Mouse (Mus musculus) embryonic facial prominence, embryonic 13.5 days (tissue): ENCODE measurements at regions not wholly inside any gene's neighbourhood (a gene's known extent, or its start where the extent isn't known, plus 50 kb on each side); places are given as distances from the start of the nearest gene placed in this dataset.
A peak's percentile ranks its signal among the peaks of the same experiment; 100 is the strongest.

Experiments used
- ATAC-seq: fragments of 200-750 bp; cut with Nextera tagmentation; 2 replicates; pipeline ENCODE4 v1.8.0; 2017; ENCODE audit warnings: low read depth; ENCODE audit not compliant: insufficient number of reproducible peaks, insufficient read depth, low FRiP score, low TSS enrichment
- H3K27ac ChIP-seq: fragments of 300-500 bp; sonication (generic); 2 replicates; pipeline ENCODE4 v1.5.1; 2015; ENCODE audit warnings: moderate library complexity, mild to moderate bottlenecking, inconsistent platforms
- H3K27me3 ChIP-seq: fragments of 300-500 bp; sonication (generic); 2 replicates; pipeline ENCODE4 v1.6.1; 2015; ENCODE audit warnings: mild to moderate bottlenecking, inconsistent platforms
- H3K36me3 ChIP-seq: fragments of 300-500 bp; sonication (generic); 2 replicates; pipeline ENCODE4 v1.6.1; 2015; ENCODE audit warnings: mild to moderate bottlenecking, inconsistent platforms
- H3K4me1 ChIP-seq: fragments of 300-500 bp; sonication (generic); 2 replicates; pipeline ENCODE4 v1.6.1; 2015; ENCODE audit warnings: inconsistent platforms
- H3K4me2 ChIP-seq: fragments of 300-500 bp; sonication (generic); 2 replicates; pipeline ENCODE4 v1.6.1; 2015; ENCODE audit warnings: moderate library complexity, mild to moderate bottlenecking, inconsistent platforms
- H3K4me3 ChIP-seq: fragments of 300-500 bp; sonication (generic); 2 replicates; pipeline ENCODE4 v1.5.1; 2015; ENCODE audit warnings: mild to moderate bottlenecking, inconsistent platforms
- H3K9ac ChIP-seq: fragments of 300-500 bp; sonication (generic); 2 replicates; pipeline ENCODE4 v1.6.1; 2015; ENCODE audit warnings: mild to moderate bottlenecking, inconsistent platforms
- H3K9me3 ChIP-seq: fragments of 300-500 bp; sonication (generic); 2 replicates; pipeline ENCODE4 v1.6.1; 2016; ENCODE audit warnings: inconsistent platforms
- WGBS: fragments of 180-500 bp; shearing (Covaris S2); methylation state at CpG from one replicate; pipeline ENCODE4 v1.1.7; 2015; ENCODE audit warnings: mixed read lengths; 5-methylcytosine and 5-hydroxymethylcytosine counted together

DNA sequence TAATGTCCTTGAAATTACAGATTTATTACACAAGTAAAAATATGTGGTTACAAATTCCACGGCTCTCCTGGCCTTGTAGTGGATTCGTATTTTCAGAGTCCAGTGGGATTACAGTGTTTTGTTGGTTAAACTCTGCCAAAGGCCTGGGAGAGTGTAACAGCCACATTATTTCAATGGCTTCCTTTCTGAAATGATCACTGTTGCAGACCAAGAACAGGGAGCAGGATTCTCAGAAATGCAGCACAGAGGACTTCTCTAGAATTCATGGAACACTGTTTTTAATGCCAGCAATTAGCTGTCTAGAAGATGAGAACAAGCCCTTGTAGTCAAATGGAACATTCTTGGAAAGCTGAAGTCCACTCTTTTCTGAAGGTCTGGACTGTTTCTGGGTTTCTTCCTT is 505.8 kb upstream of the Adgrl2 start:
- H3K36me3 ChIP-seq: no peaks in the 10 kb centered on the region
- peaks cover 13% of the 10 kb centered on the region for H3K4me1 ChIP-seq
- H3K9me3 ChIP-seq: no peaks in the 10 kb centered on the region
- 34% methylated on average over 2 of the region's 2 CpGs for WGBS
- H3K4me2 ChIP-seq: peak overlapping the region; percentile 50
- ATAC-seq: no peak
- no peaks in the 10 kb centered on the region for H3K27me3 ChIP-seq
- H3K4me3 ChIP-seq: no peak overlapping the region
- H3K9ac ChIP-seq: no peak overlapping the region
- peak overlapping the region; percentile 55 for H3K27ac ChIP-seq

DNA sequence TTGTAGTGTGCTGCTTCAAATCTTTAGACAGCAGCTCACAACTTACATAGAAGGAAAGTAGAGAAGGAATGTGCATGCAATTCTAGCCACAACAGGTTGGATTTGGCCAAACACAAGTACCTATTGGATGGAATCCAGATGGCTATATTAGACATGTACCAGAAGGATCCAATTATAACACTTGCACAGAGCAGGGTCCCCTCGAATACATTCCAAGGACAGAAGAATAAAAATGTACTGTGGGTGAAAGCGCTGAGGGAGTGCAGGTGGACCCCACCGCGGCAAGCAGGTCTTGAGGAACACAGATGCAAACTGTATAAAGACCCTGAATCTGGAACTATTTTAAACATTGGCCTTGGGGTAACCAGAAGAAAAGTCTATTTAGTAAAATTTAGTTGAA is 497.8 kb upstream of the Adgrl2 start:
- H3K9ac ChIP-seq: no peak overlapping the region
- no peak overlapping the region for H3K27ac ChIP-seq
- H3K9me3 ChIP-seq: no peaks in the 10 kb centered on the region
- 27% methylated on average over 4 of the region's 4 CpGs for WGBS
- peak; percentile 69; the same call in 1 of the 2 replicates for ATAC-seq
- H3K4me1 ChIP-seq: peaks cover 13% of the 10 kb centered on the region; the same call in 1 of the 2 replicates
- no peaks in the 10 kb centered on the region for H3K36me3 ChIP-seq
- H3K4me3 ChIP-seq: no peak overlapping the region
- H3K4me2 ChIP-seq: no peak overlapping the region
- no peaks in the 10 kb centered on the region for H3K27me3 ChIP-seq

DNA sequence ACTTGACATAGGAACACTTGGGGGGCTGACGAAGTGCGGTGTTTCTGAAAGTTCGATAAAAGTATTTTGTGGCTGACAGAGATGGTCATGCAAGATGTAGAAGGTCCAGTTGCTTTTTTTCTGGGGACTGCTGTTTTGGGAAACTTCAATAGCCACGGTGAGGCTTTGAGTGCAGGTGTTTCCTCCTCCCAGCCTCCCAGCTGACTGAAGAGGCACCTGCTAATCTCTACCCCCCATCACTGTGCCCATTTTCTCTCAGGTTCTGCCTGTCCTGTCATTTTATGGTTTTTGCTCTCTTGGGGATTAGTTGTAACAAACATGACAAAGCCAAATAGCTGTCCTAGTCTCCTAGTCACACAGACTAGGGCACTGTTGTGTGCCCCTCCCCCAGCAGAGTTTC is 495.1 kb upstream of the Adgrl2 start:
- Histone ChIP-seq H3K4me2 (no peak overlapping the region), H3K27ac (no peak overlapping the region), H3K4me1 (peaks cover 13% of the 10 kb centered on the region; the same call in 1 of the 2 replicates), H3K27me3 (no peaks in the 10 kb centered on the region), H3K9ac (no peak overlapping the region), H3K9me3 (no peaks in the 10 kb centered on the region), H3K4me3 (no peak overlapping the region), H3K36me3 (no peaks in the 10 kb centered on the region)
- no peak for ATAC-seq
- WGBS: 82% methylated on average over 4 of the region's 4 CpGs

DNA sequence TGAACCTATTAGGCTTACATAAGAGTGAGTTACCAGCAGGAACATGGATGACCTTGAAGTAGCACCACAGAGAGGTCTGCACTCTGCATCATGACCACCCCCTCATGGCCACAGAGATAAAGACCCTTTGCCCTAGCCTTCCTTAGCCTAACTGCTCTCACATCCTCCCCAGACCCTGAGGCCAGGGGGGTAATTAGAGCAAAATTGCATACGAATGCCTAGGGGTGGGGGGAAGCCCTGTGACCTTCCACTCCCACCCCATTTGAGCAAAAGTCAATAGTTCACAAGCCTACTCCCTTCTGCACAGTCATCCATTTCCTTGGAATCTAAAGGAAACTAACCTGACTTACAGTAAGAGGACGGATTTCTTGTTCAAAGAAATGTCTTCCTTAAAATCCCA is 494.0 kb upstream of the Adgrl2 start:
- no peak overlapping the region for H3K9ac ChIP-seq
- no peak overlapping the region for H3K4me3 ChIP-seq
- H3K36me3 ChIP-seq: no peaks in the 10 kb centered on the region
- H3K9me3 ChIP-seq: no peaks in the 10 kb centered on the region
- no peak overlapping the region for H3K27ac ChIP-seq
- no peaks in the 10 kb centered on the region for H3K27me3 ChIP-seq
- WGBS: 52% methylated on average over 2 of the region's 2 CpGs
- no peak for ATAC-seq
- peaks cover 13% of the 10 kb centered on the region; the same call in 1 of the 2 replicates for H3K4me1 ChIP-seq
- H3K4me2 ChIP-seq: no peak overlapping the region

DNA sequence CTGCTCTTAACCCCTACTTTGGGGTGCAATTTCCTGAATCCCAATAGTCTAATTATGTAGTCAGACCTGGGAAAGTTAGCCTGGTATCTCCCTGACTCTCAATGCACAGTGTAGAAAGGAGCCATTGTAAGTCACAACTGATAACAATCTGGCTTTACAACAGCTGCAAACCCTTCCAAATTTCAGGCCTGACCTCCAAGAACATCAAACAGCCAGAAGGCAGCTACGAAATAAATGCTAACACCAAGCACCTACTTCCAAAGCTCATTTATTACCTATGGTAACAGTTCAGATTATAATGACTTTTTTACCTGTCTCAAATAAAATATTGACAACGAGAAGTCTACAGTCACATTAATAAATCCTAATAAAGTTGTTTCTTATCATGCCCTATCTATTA is 485.8 kb upstream of the Adgrl2 start:
- Histone ChIP-seq H3K27ac (no peak overlapping the region), H3K9me3 (no peaks in the 10 kb centered on the region), H3K4me2 (no peak overlapping the region), H3K4me3 (no peak overlapping the region), H3K36me3 (no peaks in the 10 kb centered on the region), H3K4me1 (no peaks in the 10 kb centered on the region), H3K27me3 (no peaks in the 10 kb centered on the region), H3K9ac (no peak overlapping the region)
- ATAC-seq: no peak
- WGBS: 49% methylated on average over 2 of the region's 2 CpGs

DNA sequence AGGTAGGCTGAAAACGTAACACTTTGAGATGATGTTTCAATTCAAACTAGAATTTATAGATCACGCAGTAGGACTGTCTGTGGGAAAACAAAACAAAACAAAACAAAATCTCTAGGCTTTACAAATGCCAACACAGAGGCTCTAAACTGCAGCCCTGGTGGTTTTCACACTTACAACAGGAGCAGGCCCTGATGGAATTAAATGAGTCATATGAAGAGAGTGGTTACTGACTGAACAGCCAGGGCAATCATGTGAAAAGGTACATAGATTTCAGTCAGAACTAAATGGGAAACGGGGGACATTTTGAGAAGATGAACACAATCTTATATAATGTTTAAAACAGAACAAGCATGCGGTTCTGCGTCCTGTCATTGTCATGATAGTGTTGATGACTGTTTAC is 476.6 kb upstream of the Adgrl2 start:
- H3K27ac ChIP-seq: no peak overlapping the region
- 91% methylated on average over 5 of the region's 5 CpGs for WGBS
- H3K4me3 ChIP-seq: no peak overlapping the region
- H3K27me3 ChIP-seq: no peaks in the 10 kb centered on the region
- ATAC-seq: no peak
- H3K36me3 ChIP-seq: no peaks in the 10 kb centered on the region
- no peak overlapping the region for H3K4me2 ChIP-seq
- no peaks in the 10 kb centered on the region for H3K9me3 ChIP-seq
- no peaks in the 10 kb centered on the region for H3K4me1 ChIP-seq
- no peak overlapping the region for H3K9ac ChIP-seq

DNA sequence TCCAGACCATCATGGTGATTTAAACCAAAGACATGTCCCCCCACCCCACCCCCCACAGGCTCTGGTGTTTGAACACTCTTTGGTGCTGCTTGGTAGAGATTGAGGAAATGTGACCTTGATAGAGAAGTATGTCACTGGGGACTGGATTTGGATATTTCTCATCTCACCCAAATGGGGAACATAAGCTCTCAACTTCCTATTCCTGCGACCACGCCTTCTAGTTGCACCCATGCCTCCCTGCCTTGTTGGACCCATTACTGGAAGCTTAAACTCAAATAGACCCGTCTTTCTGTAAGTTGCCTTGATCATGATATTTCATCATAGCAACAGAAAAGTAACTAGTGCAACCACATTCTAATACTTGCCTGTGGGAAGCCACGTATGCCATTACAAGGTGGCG is 474.2 kb upstream of the Adgrl2 start:
- H3K9me3 ChIP-seq: no peaks in the 10 kb centered on the region

DNA sequence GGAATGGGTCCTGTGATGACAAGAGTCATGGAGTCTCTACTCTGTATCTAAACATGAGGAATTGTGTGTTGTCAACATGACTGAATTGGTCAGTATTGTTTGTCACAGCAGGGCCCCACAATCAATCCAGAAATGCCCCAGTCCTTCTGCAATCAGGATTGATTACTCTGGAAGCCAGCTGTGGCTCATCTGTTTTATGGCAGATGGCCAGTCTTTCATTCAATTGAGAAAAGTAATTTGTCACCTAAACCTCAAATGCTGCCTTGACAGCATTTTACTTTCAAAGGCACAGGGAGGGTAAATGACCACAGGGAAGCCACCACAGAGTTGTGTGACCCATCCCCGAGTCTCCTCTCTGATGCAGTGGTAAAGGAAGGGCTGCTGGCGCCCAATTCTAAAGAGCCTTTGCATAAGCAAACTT is 471.8 kb upstream of the Adgrl2 start:
- ATAC-seq: no peak
- no peak overlapping the region for H3K4me2 ChIP-seq
- no peak overlapping the region for H3K4me3 ChIP-seq
- H3K9ac ChIP-seq: no peak overlapping the region
- H3K4me1 ChIP-seq: no peaks in the 10 kb centered on the region
- H3K27ac ChIP-seq: no peak overlapping the region
- no peaks in the 10 kb centered on the region for H3K27me3 ChIP-seq
- no peaks in the 10 kb centered on the region for H3K36me3 ChIP-seq
- WGBS: 67% methylated on average over 2 of the region's 2 CpGs
- H3K9me3 ChIP-seq: no peaks in the 10 kb centered on the region

More for the DNA sequence above, 474.2 kb upstream of the Adgrl2 start:
- 96% methylated on average over 5 of the region's 5 CpGs for WGBS
- H3K27ac ChIP-seq: no peak overlapping the region
- no peak overlapping the region for H3K9ac ChIP-seq
- no peaks in the 10 kb centered on the region for H3K36me3 ChIP-seq
- no peak overlapping the region for H3K4me3 ChIP-seq
- H3K4me2 ChIP-seq: no peak overlapping the region
- no peaks in the 10 kb centered on the region for H3K4me1 ChIP-seq
- H3K27me3 ChIP-seq: no peaks in the 10 kb centered on the region
- no peak for ATAC-seq

DNA sequence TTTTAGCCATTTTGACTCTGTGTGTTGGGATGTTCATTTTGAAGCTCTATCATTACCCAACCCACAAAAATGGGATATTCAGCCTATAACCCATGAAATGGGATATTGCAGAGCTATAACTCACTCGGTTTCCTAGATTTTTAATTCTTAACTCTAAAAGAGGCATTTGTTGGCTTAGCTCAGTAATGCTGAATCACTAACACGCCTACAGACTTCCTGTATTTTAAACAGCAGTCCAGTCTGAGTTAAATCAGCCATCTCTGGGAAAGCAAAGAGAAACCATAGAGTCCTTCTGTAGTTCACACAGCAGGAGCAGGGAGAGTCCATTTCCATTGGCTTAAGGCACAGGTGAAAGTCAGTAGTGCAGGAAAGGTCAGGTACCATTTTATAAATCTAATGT is 471.3 kb upstream of the Adgrl2 start:
- no peak overlapping the region for H3K4me3 ChIP-seq
- no peaks in the 10 kb centered on the region for H3K4me1 ChIP-seq
- no peaks in the 10 kb centered on the region for H3K36me3 ChIP-seq
- no peak overlapping the region for H3K27ac ChIP-seq
- no peak overlapping the region for H3K4me2 ChIP-seq
- WGBS: 78% methylated on average over 2 of the region's 2 CpGs
- H3K9ac ChIP-seq: no peak overlapping the region
- no peaks in the 10 kb centered on the region for H3K9me3 ChIP-seq
- ATAC-seq: no peak
- no peaks in the 10 kb centered on the region for H3K27me3 ChIP-seq

DNA sequence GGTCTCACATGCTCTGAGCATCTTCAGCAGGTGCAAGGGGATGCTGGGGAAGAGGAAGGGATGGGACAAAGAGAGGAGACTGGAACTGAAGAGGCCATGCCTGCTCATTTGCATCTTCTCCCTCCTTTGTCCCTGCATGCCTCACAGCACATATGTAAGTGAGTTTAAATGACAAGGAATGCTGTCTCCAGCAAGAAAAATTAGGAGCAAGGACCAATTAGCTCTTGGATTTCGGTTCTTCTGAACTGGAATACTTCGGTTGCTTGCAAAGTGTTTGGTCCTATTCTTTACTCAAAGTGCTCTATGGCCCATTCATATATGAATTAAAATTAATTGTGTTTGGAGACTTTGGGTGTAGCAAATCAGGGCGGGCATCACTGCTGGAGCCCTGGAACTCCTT is 459.0 kb upstream of the Adgrl2 start:
- no peaks in the 10 kb centered on the region for H3K9me3 ChIP-seq
- H3K9ac ChIP-seq: no peak overlapping the region
- no peak overlapping the region for H3K27ac ChIP-seq
- no peaks in the 10 kb centered on the region for H3K36me3 ChIP-seq
- H3K4me3 ChIP-seq: no peak overlapping the region
- H3K4me1 ChIP-seq: peaks cover 10% of the 10 kb centered on the region; the same call in 1 of the 2 replicates
- H3K4me2 ChIP-seq: no peak overlapping the region
- no peaks in the 10 kb centered on the region; the same call in 1 of the 2 replicates for H3K27me3 ChIP-seq
- no peak for ATAC-seq
- WGBS: 77% methylated on average over 3 of the region's 3 CpGs

DNA sequence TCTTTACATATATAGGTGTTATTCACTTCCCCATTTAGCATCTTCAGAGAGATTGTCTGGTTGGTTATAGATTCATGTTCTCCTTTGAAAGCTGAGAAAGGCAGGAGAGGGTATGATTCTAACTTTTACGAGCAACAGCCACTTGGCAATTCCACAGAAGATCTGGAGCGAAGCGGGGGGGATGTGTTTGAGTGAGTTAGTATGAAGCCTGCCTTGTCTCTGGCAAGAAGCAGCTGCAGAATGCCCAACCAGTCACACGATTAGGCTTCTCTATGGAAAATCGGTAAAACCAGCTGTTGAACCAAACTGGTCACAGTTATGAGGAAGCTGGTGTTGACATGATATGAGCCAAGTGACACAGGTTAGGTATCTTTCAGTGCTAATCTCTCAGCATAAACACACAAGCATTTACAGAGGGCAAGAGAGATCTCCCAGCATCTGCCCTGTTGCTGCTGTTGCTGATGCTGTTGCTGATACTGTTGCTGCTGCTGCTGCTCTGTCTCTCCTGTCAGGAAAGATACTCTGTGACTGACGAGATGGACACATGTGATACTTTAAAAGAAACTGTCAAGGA is 455.7 kb upstream of the Adgrl2 start:
- H3K9me3 ChIP-seq: no peaks in the 10 kb centered on the region
- peaks cover 23% of the 10 kb centered on the region for H3K4me1 ChIP-seq
- H3K4me3 ChIP-seq: no peak overlapping the region
- H3K27me3 ChIP-seq: no peaks in the 10 kb centered on the region; the same call in 1 of the 2 replicates
- no peaks in the 10 kb centered on the region for H3K36me3 ChIP-seq
- H3K27ac ChIP-seq: no peak overlapping the region
- no peak overlapping the region for H3K4me2 ChIP-seq
- ATAC-seq: no peak
- no peak overlapping the region for H3K9ac ChIP-seq
- 62% methylated on average over 6 of the region's 6 CpGs for WGBS

DNA sequence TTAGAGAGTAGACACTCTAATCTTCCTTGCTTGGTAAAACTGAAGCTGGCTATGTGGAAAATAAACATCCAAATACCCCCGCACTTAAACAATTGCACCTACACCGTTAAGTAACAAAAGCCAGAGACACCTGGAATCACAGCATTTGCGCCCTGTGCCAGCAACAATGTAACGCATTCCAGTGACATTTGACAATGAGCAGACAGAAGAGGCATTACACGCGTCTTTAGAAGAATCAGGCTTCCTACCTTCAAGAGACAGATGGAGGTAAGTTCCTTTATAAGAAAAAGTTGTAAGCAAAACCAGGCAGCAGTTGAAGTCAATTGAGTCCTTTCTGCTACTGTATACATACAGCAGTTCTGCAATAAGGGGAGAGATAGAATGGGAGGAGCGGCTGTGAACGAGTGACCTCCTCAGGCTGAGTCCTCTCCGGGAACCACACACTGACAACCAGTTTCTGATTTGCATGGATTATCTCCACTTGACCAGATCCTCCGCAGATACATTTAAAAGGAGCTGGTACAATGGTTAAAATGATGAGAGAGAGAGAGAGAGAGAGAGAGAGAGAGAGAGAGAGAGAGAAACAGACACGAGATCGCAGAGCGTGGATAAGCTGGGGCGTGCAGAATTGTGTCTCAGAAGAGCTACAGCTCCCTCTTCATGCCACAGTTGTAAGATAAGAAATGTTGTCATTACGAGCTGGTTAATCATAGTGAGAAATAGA is 454.7 kb upstream of the Adgrl2 start:
- 15% methylated on average over 15 of the region's 15 CpGs for WGBS
- peak overlapping the region; percentile 38 for H3K4me3 ChIP-seq
- H3K4me1 ChIP-seq: peaks cover 23% of the 10 kb centered on the region
- no peaks in the 10 kb centered on the region; the same call in 1 of the 2 replicates for H3K27me3 ChIP-seq
- H3K27ac ChIP-seq: no peak overlapping the region
- peak overlapping the region; percentile 58 for H3K4me2 ChIP-seq
- no peak for ATAC-seq
- no peak overlapping the region for H3K9ac ChIP-seq
- H3K9me3 ChIP-seq: no peaks in the 10 kb centered on the region
- no peaks in the 10 kb centered on the region for H3K36me3 ChIP-seq
